Mouse (Mus musculus) adrenal gland, postnatal 25 days (tissue): Measurements from ENCODE around the gene Ngdn. TPM values are rescaled to one million over a fixed set of nuclear protein-coding genes. Genes with fewer than 3 reads are reported as not detected.

Experiments
- microRNA-seq, 2 experiments: library from miRNA; unstranded; fragments of <30 nt; microRNA quantifications; one replicate each; pipeline ENCODE4 v1.2.0; 2021
- total RNA-seq: library from RNA; stranded (reverse); gene quantifications from 2 replicates; pipeline ENCODE4 v1.2.3, GENCODE M21; 2021

The Ngdn gene
- total RNA-seq, 1 experiment from 2014 or later: 38.3 TPM

Small RNA genes within 50 kb of the gene (microRNA-seq; reads per million reads assigned to microRNA genes)
- 0 to 0.36 reads per million in 2 experiments for gene Mir208b

Other genes with a start within 250 kb of the Ngdn start
- 58.4 and 64.6 TPM in 2 replicates for gene Slc7a8, start 233.5 kb upstream of the Ngdn start, total RNA-seq
- 1.2 TPM in 1 of 2 replicates, not detected in the other for gene Rnf212b, start 201.3 kb upstream of the Ngdn start, total RNA-seq
- gene Homez, start 144.5 kb upstream of the Ngdn start, total RNA-seq: 14.8 and 19.0 TPM in 2 replicates
- 19.3 and 23.8 TPM in 2 replicates for gene Ppp1r3e, start 137.9 kb upstream of the Ngdn start, total RNA-seq
- gene Bcl2l2, start 132.1 kb upstream of the Ngdn start, total RNA-seq: 50.0 and 62.2 TPM in 2 replicates
- gene Gm20521, start 132.0 kb upstream of the Ngdn start, total RNA-seq: 10.0 TPM in 1 of 2 replicates, not detected in the other
- 195 and 256 TPM in 2 replicates for gene Pabpn1, start 123.0 kb upstream of the Ngdn start, total RNA-seq
- 32.9 and 41.6 TPM in 2 replicates for gene Slc22a17, start 102.3 kb upstream of the Ngdn start, total RNA-seq
- gene Efs, start 89.3 kb upstream of the Ngdn start, total RNA-seq: 2.6 and 3.6 TPM in 2 replicates
- gene Il25, start 82.8 kb upstream of the Ngdn start, total RNA-seq: not detected in 2 replicates
- gene Cmtm5, start 79.2 kb upstream of the Ngdn start, total RNA-seq: 0.49 and 1.2 TPM in 2 replicates
- not detected in 2 replicates for gene Myh6, start 48.5 kb upstream of the Ngdn start, total RNA-seq
- not detected in 2 replicates for gene Gm17428, start 38.5 kb upstream of the Ngdn start, total RNA-seq
- not detected in 2 replicates for gene Myh7, start 20.8 kb upstream of the Ngdn start, total RNA-seq
- gene Zfhx2, start 76.9 kb downstream of the Ngdn start, total RNA-seq: 9.1 and 9.9 TPM in 2 replicates
- gene Thtpa, start 79.3 kb downstream of the Ngdn start, total RNA-seq: 16.2 and 21.6 TPM in 2 replicates
- 27.4 and 32.8 TPM in 2 replicates for gene Ap1g2, start 91.1 kb downstream of the Ngdn start, total RNA-seq
- 3.8 and 6.6 TPM in 2 replicates for gene Jph4, start 101.5 kb downstream of the Ngdn start, total RNA-seq
- gene Dhrs2, start 206.6 kb downstream of the Ngdn start, total RNA-seq: not detected in 2 replicates